Mouse (Mus musculus) small intestine, adult 10 weeks (tissue): Measurements from ENCODE around the gene Gm3594. TPM values are rescaled to one million over a fixed set of nuclear protein-coding genes. Genes with fewer than 3 reads are reported as not detected.

Source experiments
- polyA plus RNA-seq: library from polyadenylated mRNA; stranded (reverse); fragments of 350-450 nt; fragmentation: Illumina TruSeq; extraction: RNeasy Lipid Tissue Mini Kit (QIAGEN cat#74804); gene quantifications from one replicate; pipeline ENCODE4 v1.2.3, GENCODE M21; 2014; ENCODE audit warnings: low replicate concordance

Gm3594 gene
- polyA plus RNA-seq: not detected

DNA sequence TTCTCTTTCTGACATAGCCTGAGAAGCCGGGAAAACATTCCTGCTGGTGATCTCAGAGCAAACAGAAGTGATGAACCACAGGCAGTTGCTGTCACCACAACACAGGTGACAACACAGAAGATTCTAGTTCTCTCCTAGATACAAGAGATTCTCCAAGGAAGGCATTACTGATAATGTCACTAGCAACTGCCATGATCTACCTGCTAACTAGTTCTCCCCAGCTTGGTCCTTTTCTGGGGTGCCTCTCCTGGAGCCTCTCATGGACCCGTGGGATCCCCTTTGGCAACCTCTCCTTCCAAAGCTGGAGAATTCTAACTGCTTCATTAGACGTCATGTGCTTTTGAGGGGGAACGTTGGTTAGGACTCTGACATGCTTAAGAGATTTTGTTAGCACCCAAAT, at the start of gene Gm3594:
Gm3594 (minus strand) TSS at position 101 of the 400 bp plus-strand sequence.

GRCm38 (mm10) chr14:6412382-6412781, 32.0 kb downstream of the Gm3594 start, which contains the start of gene Gm3591:
Gm3591 (minus strand) TSS chr14:6412482.

DNA sequence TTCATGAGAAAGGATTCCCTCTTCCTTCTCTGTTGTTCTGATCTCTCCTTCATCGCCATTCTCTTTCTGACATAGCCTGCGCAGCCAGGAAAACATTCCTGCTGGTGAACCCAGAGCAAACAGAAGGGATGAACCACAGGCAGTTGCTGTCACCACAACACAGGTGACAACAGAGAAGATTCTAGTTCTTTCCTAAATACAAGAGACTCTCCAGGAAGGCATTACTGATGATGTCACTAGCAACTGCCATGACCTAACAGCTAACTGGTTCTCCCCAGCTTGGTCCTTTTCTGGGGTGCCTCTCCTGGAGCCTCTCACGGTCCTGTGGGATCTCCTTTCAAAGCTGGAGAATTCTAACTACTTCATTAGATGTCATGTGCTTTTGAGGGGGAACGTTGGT, 54.2 kb downstream of the Gm3594 start, which contains the start of gene Gm16440:
Gm16440 (minus strand) TSS at position 101 of the 400 bp plus-strand sequence.

Other genes starting within 250 kb of the Gm3594 start
- not detected for gene Gm21560, start 225.3 kb downstream of the Gm3594 start, polyA plus RNA-seq
- gene Gm3411, start 157.4 kb downstream of the Gm3594 start, polyA plus RNA-seq: 6.5 TPM
- not detected for gene Gm21103, start 139.8 kb downstream of the Gm3594 start, polyA plus RNA-seq
- gene Gm3618, start 100.9 kb downstream of the Gm3594 start, polyA plus RNA-seq: not detected
- not detected for gene Gm16440, start 54.3 kb downstream of the Gm3594 start, polyA plus RNA-seq
- 0.63 TPM for gene Gm3591, start 32.1 kb downstream of the Gm3594 start, polyA plus RNA-seq
- gene Gm8356, start 92.7 kb upstream of the Gm3594 start, polyA plus RNA-seq: not detected
- not detected for gene Gm3629, start 146.0 kb upstream of the Gm3594 start, polyA plus RNA-seq
- not detected for gene Gm3460, start 177.8 kb upstream of the Gm3594 start, polyA plus RNA-seq
- not detected for gene Gm10251, start 239.6 kb upstream of the Gm3594 start, polyA plus RNA-seq